Mouse (Mus musculus): ENCODE measurements around the gene Colq.

GRCm38 (mm10) chr14:31617997-31618396 lies 26.9 kb upstream of the Colq start:
- TF ChIP-seq CTCF (IDR thresholded peaks at IDR 0.05; ENCODE audit: control insufficient read depth, insufficient read depth, low read length) (no peak), POLR2A (IDR thresholded peaks at IDR 0.05; ENCODE audit: borderline replicate concordance, control insufficient read depth, low read depth, low read length) (no peak)
